Mouse (Mus musculus) kidney, postnatal 0 days (tissue): ENCODE measurements around the gene Pias3. TPM values are rescaled to one million over a fixed set of nuclear protein-coding genes. Genes with fewer than 3 reads are reported as not detected.

ENCODE experiments used
- ATAC-seq: fragments of 200-750 bp; cut with Nextera tagmentation; replicated peaks from 2 replicates; pipeline ENCODE4 v1.8.0; 2017; ENCODE audit warnings: low read depth, moderate number of reproducible peaks, moderate TSS enrichment, moderate library complexity; ENCODE audit not compliant: low FRiP score
- DNase-seq: peaks from one replicate; pipeline ENCODE4 v3.0.0-alpha.2; 2016; ENCODE audit warnings: low spot score
- H3K27ac ChIP-seq: fragments of 300-500 bp; sonication (generic); 2 replicates; pipeline ENCODE4 v1.5.1; 2014; ENCODE audit warnings: mild to moderate bottlenecking
- H3K27me3 ChIP-seq: fragments of 300-500 bp; sonication (generic); 2 replicates; pipeline ENCODE4 v1.6.1; 2014; ENCODE audit warnings: low read length, mixed read lengths; ENCODE audit not compliant: insufficient read depth
- H3K36me3 ChIP-seq: fragments of 300-500 bp; sonication (generic); 2 replicates; pipeline ENCODE4 v1.6.1; 2014; ENCODE audit warnings: low read length, mixed read lengths; ENCODE audit not compliant: insufficient read depth
- H3K4me1 ChIP-seq: fragments of 300-500 bp; sonication (generic); replicated peaks from 2 replicates; pipeline ENCODE4 v1.6.1; 2014; ENCODE audit warnings: antibody characterized with exemption, low read length, mixed read lengths; ENCODE audit not compliant: insufficient read depth
- H3K4me2 ChIP-seq: fragments of 300-500 bp; sonication (generic); 2 replicates; pipeline ENCODE4 v1.6.1; 2014; ENCODE audit warnings: mild to moderate bottlenecking, low read length, moderate library complexity, mixed read lengths
- H3K4me3 ChIP-seq: fragments of 300-500 bp; sonication (generic); replicated peaks from 2 replicates; pipeline ENCODE4 v1.5.1; 2014; ENCODE audit warnings: low read depth, low read length
- H3K9ac ChIP-seq: fragments of 300-500 bp; sonication (generic); 2 replicates; pipeline ENCODE4 v1.6.1; 2014; ENCODE audit warnings: low read depth, low read length
- H3K9me3 ChIP-seq: fragments of 300-500 bp; sonication (generic); replicated peaks from 2 replicates; pipeline ENCODE4 v1.6.1; 2016; ENCODE audit warnings: low read length, inconsistent platforms, mixed read lengths
- CTCF ChIP-seq: IDR thresholded peaks from 2 replicates; pipeline ENCODE4 v1.5.1; 2016; ENCODE audit warnings: antibody characterized with exemption, low read depth, mild to moderate bottlenecking, moderate library complexity
- WGBS: fragments of 180-500 bp; shearing (Covaris S2); extraction: QIAGEN DNeasy Blood & Tissue Kit; methylation state at CpG from one replicate; pipeline ENCODE4 v1.1.7; 2014; 5-methylcytosine and 5-hydroxymethylcytosine counted together
- polyA plus RNA-seq: library from polyadenylated mRNA; unstranded; fragments of >200 nt; fragmentation: Nextera tagmentation; extraction: Ambion mirVana; gene quantifications from 2 replicates; pipeline ENCODE4 v1.2.1, GENCODE M21; 2015

Pias3 gene
- polyA plus RNA-seq, 1 experiment from 2014 or later: 38.7 TPM

GRCm38 (mm10) chr3:96674442-96674841, 21.7 kb upstream of the Pias3 start:
- H3K36me3 ChIP-seq: no peaks in the 10 kb centered on the region
- H3K27me3 ChIP-seq: no peaks in the 10 kb centered on the region
- H3K27ac ChIP-seq: peak overlapping the region; percentile 25; the same call in 1 of the 2 replicates
- TF ChIP-seq CTCF: no peak
- 0 out of 2 replicates have a peak overlapping the region, but pooled peaks have one; percentile 18 for H3K4me2 ChIP-seq
- DNase-seq (peak; percentile 90), ATAC-seq (peak; percentile 37)
- no peaks in the 10 kb centered on the region for H3K4me1 ChIP-seq
- WGBS: 17% methylated on average over 8 of the region's 8 CpGs
- H3K9ac ChIP-seq: no peak overlapping the region
- no peaks in the 10 kb centered on the region for H3K9me3 ChIP-seq
- H3K4me3 ChIP-seq: no peak overlapping the region

- no peak overlapping the region for H3K27ac ChIP-seq
- H3K4me2 ChIP-seq: no peak overlapping the region
- H3K4me3 ChIP-seq: no peak overlapping the region
- no peaks in the 10 kb centered on the region for H3K36me3 ChIP-seq
- no peaks in the 10 kb centered on the region for H3K9me3 ChIP-seq
- no peak overlapping the region for H3K9ac ChIP-seq
- WGBS: 59% methylated on average over 3 of the region's 3 CpGs
- H3K27me3 ChIP-seq: no peaks in the 10 kb centered on the region
- ATAC-seq (no peak), DNase-seq (peak; percentile 52)
- no peak for TF ChIP-seq CTCF
- H3K4me1 ChIP-seq: no peaks in the 10 kb centered on the region
These were observed 21.0 kb upstream of the Pias3 start for GRCm38 (mm10) chr3:96675171-96675570.

DNA sequence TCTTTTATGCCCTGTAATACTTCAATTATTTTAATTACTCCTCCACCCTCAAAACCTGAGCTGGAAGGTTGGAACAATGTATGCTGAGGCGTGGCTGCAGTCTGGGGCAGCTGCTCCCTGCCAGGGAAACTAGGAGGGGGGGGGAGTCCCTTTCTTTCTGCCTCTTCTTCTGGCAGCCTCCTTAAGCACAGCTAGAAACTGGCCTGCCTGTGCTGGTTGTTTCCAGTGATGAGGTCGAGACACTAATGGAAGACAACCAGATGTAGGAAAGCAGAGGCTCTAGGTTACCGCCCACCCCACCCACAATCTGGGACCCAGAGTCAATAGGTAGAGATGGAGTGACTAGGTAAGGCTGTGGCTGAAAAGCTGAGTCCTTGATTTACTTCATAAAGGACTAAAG, 20.5 kb upstream of the Pias3 start:
- no peaks in the 10 kb centered on the region for H3K4me1 ChIP-seq
- WGBS: 37% methylated on average over 3 of the region's 3 CpGs
- no peaks in the 10 kb centered on the region for H3K9me3 ChIP-seq
- no peak overlapping the region for H3K9ac ChIP-seq
- H3K27me3 ChIP-seq: no peaks in the 10 kb centered on the region
- H3K27ac ChIP-seq: 0 out of 2 replicates have a peak overlapping the region, but pooled peaks have one; percentile 22
- ATAC-seq (no peak), DNase-seq (no peak)
- H3K4me2 ChIP-seq: no peak overlapping the region
- no peaks in the 10 kb centered on the region for H3K36me3 ChIP-seq
- H3K4me3 ChIP-seq: no peak overlapping the region
- no peak for TF ChIP-seq CTCF

DNA sequence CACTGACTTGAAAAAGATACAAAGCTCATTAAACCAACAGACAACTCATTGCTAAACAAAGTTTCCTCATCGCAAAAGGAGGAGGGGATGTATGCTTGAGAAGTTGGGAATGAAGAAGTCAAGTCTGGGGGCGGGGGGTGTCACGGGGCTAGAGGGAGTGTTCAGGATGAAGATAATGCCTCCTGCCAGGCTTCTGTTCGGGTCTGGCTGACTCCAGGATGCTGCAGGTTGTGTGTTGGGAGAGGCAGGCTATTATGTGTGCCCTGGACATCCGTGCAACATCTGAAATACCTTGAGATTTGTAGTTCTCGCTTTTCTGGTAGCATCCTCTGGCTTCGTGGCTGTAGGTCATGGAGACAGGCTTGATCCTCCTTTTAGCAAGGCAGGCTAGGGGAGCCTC, 17.7 kb upstream of the Pias3 start:
- ATAC-seq: no peak
- H3K4me3 ChIP-seq: no peak overlapping the region
- no peaks in the 10 kb centered on the region for H3K9me3 ChIP-seq
- H3K27me3 ChIP-seq: no peaks in the 10 kb centered on the region
- no peak for TF ChIP-seq CTCF
- 61% methylated on average over 7 of the region's 7 CpGs for WGBS
- no peak overlapping the region for H3K4me2 ChIP-seq
- no peak overlapping the region for H3K27ac ChIP-seq
- H3K36me3 ChIP-seq: no peaks in the 10 kb centered on the region
- no peak overlapping the region for H3K9ac ChIP-seq
- no peak for DNase-seq
- no peaks in the 10 kb centered on the region for H3K4me1 ChIP-seq

DNA sequence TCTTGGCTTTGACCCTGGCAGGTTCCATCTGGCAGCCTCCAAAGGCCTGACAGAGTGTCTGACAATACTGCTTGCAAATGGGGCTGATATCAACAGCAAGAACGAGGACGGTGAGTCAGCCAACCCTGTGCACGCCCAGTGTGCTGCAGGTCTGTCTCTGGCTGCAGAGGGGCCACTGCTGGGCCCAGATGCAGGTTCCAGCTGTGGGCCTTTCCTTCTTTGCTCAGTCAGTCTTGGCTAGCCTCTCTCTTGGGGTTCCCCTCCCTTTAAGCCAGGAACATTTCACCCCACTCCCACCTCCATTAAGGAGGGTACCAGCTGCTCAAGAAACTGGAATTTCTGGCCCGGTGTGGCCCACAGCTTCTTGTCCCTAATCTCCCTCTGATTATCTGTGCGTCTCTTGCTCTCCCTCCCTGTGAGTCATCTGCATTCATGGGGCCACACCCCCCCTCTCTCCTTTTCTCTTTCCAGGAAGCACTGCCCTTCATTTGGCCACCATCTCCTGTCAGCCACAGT, 17.0 kb upstream of the Pias3 start:
- no peak for ATAC-seq
- no peaks in the 10 kb centered on the region for H3K36me3 ChIP-seq
- 49% methylated on average over 5 of the region's 5 CpGs for WGBS
- no peak for TF ChIP-seq CTCF
- no peaks in the 10 kb centered on the region for H3K27me3 ChIP-seq
- no peak overlapping the region for H3K27ac ChIP-seq
- H3K4me1 ChIP-seq: no peaks in the 10 kb centered on the region
- H3K4me3 ChIP-seq: no peak overlapping the region
- H3K4me2 ChIP-seq: no peak overlapping the region
- no peaks in the 10 kb centered on the region for H3K9me3 ChIP-seq
- DNase-seq: no peak
- H3K9ac ChIP-seq: no peak overlapping the region

DNA sequence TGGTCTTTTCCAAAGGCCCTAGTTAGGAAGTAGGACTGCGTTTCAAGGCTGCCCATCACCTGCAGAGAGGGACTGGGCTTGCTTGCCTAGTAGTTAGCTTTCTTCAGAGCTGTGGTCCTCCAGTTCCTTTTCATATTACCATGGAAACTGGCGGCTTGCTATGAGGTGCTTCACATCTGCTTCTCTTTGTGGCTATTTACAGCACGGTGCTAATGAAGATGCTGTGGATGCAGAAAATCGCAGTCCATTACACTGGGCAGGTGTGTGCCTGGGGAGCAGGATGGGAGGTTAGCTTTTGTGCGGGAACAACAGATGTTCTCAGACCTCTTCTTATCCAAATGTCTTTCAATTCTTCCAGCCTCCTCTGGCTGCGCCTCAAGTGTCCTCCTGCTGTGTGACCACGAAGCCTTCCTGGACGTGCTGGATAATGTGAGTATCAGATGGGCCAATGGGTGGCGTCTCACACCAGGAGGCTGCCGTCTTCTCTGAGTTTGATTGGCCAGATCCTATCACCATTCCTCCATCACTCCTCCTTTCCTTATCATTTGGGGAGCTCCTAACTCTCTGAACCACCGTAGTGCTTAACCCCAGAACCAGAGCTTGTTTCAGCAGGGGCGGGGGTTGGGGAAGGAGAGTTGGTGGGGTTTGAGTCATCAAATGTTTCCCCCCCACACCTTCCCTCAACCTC, 15.8 kb upstream of the Pias3 start:
- ATAC-seq: no peak
- 43% methylated on average over 12 of the region's 12 CpGs for WGBS

More for the DNA sequence above, 15.8 kb upstream of the Pias3 start:
- H3K36me3 ChIP-seq: no peaks in the 10 kb centered on the region
- H3K4me1 ChIP-seq: no peaks in the 10 kb centered on the region
- no peaks in the 10 kb centered on the region for H3K27me3 ChIP-seq
- no peaks in the 10 kb centered on the region for H3K9me3 ChIP-seq
- TF ChIP-seq CTCF: no peak
- H3K9ac ChIP-seq: no peak overlapping the region
- H3K4me2 ChIP-seq: no peak overlapping the region
- H3K4me3 ChIP-seq: no peak overlapping the region
- DNase-seq: no peak
- no peak overlapping the region for H3K27ac ChIP-seq
